Mouse (Mus musculus): ENCODE data around the gene Limd1.

The Limd1 gene

GRCm38 (mm10) chr9:123483598-123483997, 5.1 kb downstream of the Limd1 start:
- no peak for DNase-seq

GRCm38 (mm10) chr9:123484830-123485229, 6.3 kb downstream of the Limd1 start:
- DNase-seq = no peak

- DNase-seq = no peak
These were observed 7.1 kb downstream of the Limd1 start for GRCm38 (mm10) chr9:123485561-123485960.

- no peak for DNase-seq
These were observed 8.1 kb downstream of the Limd1 start for GRCm38 (mm10) chr9:123486635-123487034.

- no peak for DNase-seq
These were observed 10.6 kb downstream of the Limd1 start for GRCm38 (mm10) chr9:123489073-123489472.

- DNase-seq = no peak
These were observed 11.3 kb downstream of the Limd1 start for GRCm38 (mm10) chr9:123489727-123490343.

- DNase-seq = no peak
These were observed 12.4 kb downstream of the Limd1 start for GRCm38 (mm10) chr9:123490930-123491329.

- peak in 1 of 2 experiments; percentile 43 for DNase-seq
These were observed 13.5 kb downstream of the Limd1 start for GRCm38 (mm10) chr9:123491917-123492585.

GRCm38 (mm10) chr9:123496665-123497064, 18.2 kb downstream of the Limd1 start:
- no peak for DNase-seq

- no peak for DNase-seq
These were observed 19.4 kb downstream of the Limd1 start for GRCm38 (mm10) chr9:123497906-123498305.

GRCm38 (mm10) chr9:123500480-123500879, 22.0 kb downstream of the Limd1 start:
- DNase-seq = no peak

GRCm38 (mm10) chr9:123503171-123503834, 24.8 kb downstream of the Limd1 start:
- no peak for DNase-seq

GRCm38 (mm10) chr9:123504325-123504724, 25.8 kb downstream of the Limd1 start:
- peak; percentile 59 to 77 for DNase-seq

- DNase-seq = no peak
These were observed 27.1 kb downstream of the Limd1 start for GRCm38 (mm10) chr9:123505598-123505997.

- DNase-seq = no peak
These were observed 28.0 kb downstream of the Limd1 start for GRCm38 (mm10) chr9:123506270-123507146.

- no peak for DNase-seq
These were observed 28.9 kb downstream of the Limd1 start for GRCm38 (mm10) chr9:123507380-123507779.

- DNase-seq = no peak
These were observed 30.5 kb downstream of the Limd1 start for GRCm38 (mm10) chr9:123508986-123509385.

GRCm38 (mm10) chr9:123509638-123510604, 31.4 kb downstream of the Limd1 start:
- DNase-seq = no peak

- DNase-seq = no peak
These were observed 32.4 kb downstream of the Limd1 start for GRCm38 (mm10) chr9:123510926-123511325.

GRCm38 (mm10) chr9:123512482-123512881, 34.0 kb downstream of the Limd1 start:
- no peak for DNase-seq

- no peak for DNase-seq
These were observed 36.6 kb downstream of the Limd1 start for GRCm38 (mm10) chr9:123515087-123515486.
